Mouse (Mus musculus) MEL (cell line): ENCODE measurements at regions not wholly inside any gene's neighbourhood (a gene's known extent, or its start where the extent isn't known, plus 50 kb on each side); places are given as distances from the start of the nearest gene placed in this dataset.
A peak's percentile ranks its signal among the peaks of the same experiment; 100 is the strongest.

Experiments
- BHLHE40 ChIP-seq: IDR thresholded peaks from 2 replicates; pipeline ENCODE4 v1.6.1; 2012; ENCODE audit warnings: low read depth, mild to moderate bottlenecking, inconsistent platforms, low read length, improper control_type of control experiment, borderline replicate concordance
- CHD2 ChIP-seq: IDR thresholded peaks from 2 replicates; pipeline ENCODE4 v1.6.1; 2011; ENCODE audit warnings: low read length, improper control_type of control experiment
- CTCF ChIP-seq, 3 experiments: IDR thresholded peaks in 2 of 3; conservative IDR thresholded peaks in 1 of 3; 2 replicates each; pipeline ENCODE4 v1.5.1; 2011 to 2012; ENCODE audit warnings: low read length in 3 of 3, low read depth in 2 of 3, mild to moderate bottlenecking in 2 of 3, improper control_type of control experiment in 1 of 3, inconsistent platforms in 1 of 3, mixed read lengths in 1 of 3, moderate library complexity in 1 of 3; ENCODE audit not compliant: control insufficient read depth in 1 of 3, insufficient read depth in 1 of 3, poor library complexity in 1 of 3, severe bottlenecking in 1 of 3
- EP300 ChIP-seq, 2 experiments: IDR thresholded peaks; 2 replicates each; pipeline ENCODE4 v1.6.1; 2011; ENCODE audit warnings: improper control_type of control experiment in 2 of 2, low read length in 2 of 2, low read depth in 1 of 2, mild to moderate bottlenecking in 1 of 2
- ETS1 ChIP-seq: IDR thresholded peaks from 2 replicates; pipeline ENCODE4 v1.6.1; 2012; ENCODE audit warnings: low read depth, mild to moderate bottlenecking, inconsistent platforms, low read length, improper control_type of control experiment, moderate library complexity
- KAT2A ChIP-seq: conservative IDR thresholded peaks from 2 replicates; pipeline ENCODE4 v1.6.1; 2012; ENCODE audit warnings: low read depth, low read length, improper control_type of control experiment, inconsistent platforms
- MAFK ChIP-seq: IDR thresholded peaks from 2 replicates; pipeline ENCODE4 v1.6.1; 2011; ENCODE audit warnings: low read depth, mild to moderate bottlenecking, low read length, improper control_type of control experiment, borderline replicate concordance
- MAX ChIP-seq: IDR thresholded peaks from 2 replicates; pipeline ENCODE4 v1.6.1; 2011; ENCODE audit warnings: low read length, improper control_type of control experiment
- NRF1 ChIP-seq: IDR thresholded peaks from 2 replicates; pipeline ENCODE4 v1.6.1; 2014; ENCODE audit warnings: low read depth, mild to moderate bottlenecking, inconsistent platforms, low read length, improper control_type of control experiment, moderate library complexity; ENCODE audit not compliant: poor library complexity, insufficient read depth, severe bottlenecking
- POLR2AphosphoS2 ChIP-seq: IDR thresholded peaks from 2 replicates; pipeline ENCODE4 v1.6.1; 2011; ENCODE audit warnings: low read length, improper control_type of control experiment
- TAL1 ChIP-seq: IDR thresholded peaks from 2 replicates; pipeline ENCODE4 v1.6.1; 2012; ENCODE audit warnings: mild to moderate bottlenecking, inconsistent platforms, low read length, moderate library complexity, mixed read lengths
- TBP ChIP-seq: IDR thresholded peaks from 2 replicates; pipeline ENCODE4 v1.8.0; 2011; ENCODE audit warnings: low read depth, low read length, improper control_type of control experiment
- USF1 ChIP-seq: IDR thresholded peaks from 2 replicates; pipeline ENCODE4 v1.6.1; 2014; ENCODE audit warnings: low read depth, mild to moderate bottlenecking, inconsistent platforms, low read length, improper control_type of control experiment, moderate library complexity
- ZMIZ1 ChIP-seq: IDR thresholded peaks from 2 replicates; pipeline ENCODE4 v1.6.1; 2012; ENCODE audit warnings: low read depth, mild to moderate bottlenecking, inconsistent platforms, low read length, improper control_type of control experiment, moderate library complexity

- TF ChIP-seq CTCF (IDR thresholded peaks at IDR 0.05 in 2 of 3, conservative IDR thresholded peaks at IDR 0.05 in 1 of 3; ENCODE audit: control insufficient read depth in 1 of 3, insufficient read depth in 1 of 3, low read depth in 2 of 3, low read length in 3 of 3, poor library complexity in 1 of 3, severe bottlenecking in 1 of 3) (peak in 1 of 3 experiments; percentile 48; a peak in 2 of 6 replicates), TBP (no peak), BHLHE40 (no peak), MAFK (no peak), EP300 (IDR thresholded peaks at IDR 0.05; ENCODE audit: low read depth in 1 of 2, low read length in 2 of 2) (no peak), CHD2 (no peak), TAL1 (no peak), ETS1 (no peak), ZMIZ1 (no peak), POLR2AphosphoS2 (no peak), KAT2A (no peak), USF1 (no peak), NRF1 (no peak), MAX (no peak)
These were observed 82.9 kb upstream of the Ranbp3l start for GRCm38 (mm10) chr15:8884608-8885467.
